In genomic region chr1:168268751-168269623, GRCm38 (mm10) we compare ENCODE assay signal across 8 mouse cellular contexts.
DNase-seq lines count a peak whose midpoint lies in the region; ATAC-seq lines count a peak whose summit lies in the region.

No protein-coding gene starts in this region.

- H3K27me3 ChIP-seq in heart, embryonic 13.5 days (replicated peaks), result no peaks in the 10 kb centered on the region
- no peaks in the 10 kb centered on the region for H3K27me3 ChIP-seq in forebrain, embryonic 14.5 days (replicated peaks; ENCODE audit: control insufficient read depth, insufficient read depth, low read length)
- H3K27me3 ChIP-seq in midbrain, embryonic 16.5 days (ENCODE audit: control insufficient read depth, insufficient read depth, low read depth, low read length), result no peaks in the 10 kb centered on the region

- no peak for DNase-seq in heart, postnatal 25 days (ENCODE audit: low spot score)
- DNase-seq in lung, postnatal 10 days, result peak; percentile 41
- DNase-seq in lung, adult 18-20 months, result no peak
- peak; percentile 77 for DNase-seq in forebrain, embryonic 14.5 days (ENCODE audit: low spot score)
- DNase-seq in embryo, embryonic 9.5 days (ENCODE audit: extremely low spot score), result no peak
- DNase-seq in left cerebral cortex, postnatal 25 days (ENCODE audit: low spot score in 2 of 2), result no peak

- ATAC-seq in heart, embryonic 13.5 days (ENCODE audit: extremely low read depth, insufficient number of reproducible peaks, low FRiP score, low TSS enrichment), result no peak
- ATAC-seq in forebrain, embryonic 14.5 days, result peak; percentile 72
- peak; percentile 47; the same call in 1 of the 2 replicates for ATAC-seq in midbrain, embryonic 16.5 days

- H3K36me3 ChIP-seq in heart, embryonic 13.5 days, result no peaks in the 10 kb centered on the region
- H3K36me3 ChIP-seq in forebrain, embryonic 14.5 days (ENCODE audit: control insufficient read depth, insufficient read depth, low read length), result no peaks in the 10 kb centered on the region
- no peaks in the 10 kb centered on the region for H3K36me3 ChIP-seq in midbrain, embryonic 16.5 days (ENCODE audit: control insufficient read depth, insufficient read depth, low read length)

- H3K9ac ChIP-seq in heart, embryonic 13.5 days, result 0 out of 2 replicates have a peak overlapping the region, but pooled peaks have one; percentile 44
- no peak overlapping the region for H3K9ac ChIP-seq in forebrain, embryonic 14.5 days (ENCODE audit: low read length)
- no peak overlapping the region for H3K9ac ChIP-seq in midbrain, embryonic 16.5 days (ENCODE audit: low read depth, low read length)

- 60% methylated on average over 12 of the region's 12 CpGs for WGBS in heart, embryonic 13.5 days
- WGBS in forebrain, embryonic 14.5 days, result 21% methylated on average over 12 of the region's 12 CpGs
- WGBS in midbrain, embryonic 16.5 days, result 65% methylated on average over 12 of the region's 12 CpGs

- H3K4me3 ChIP-seq in heart, embryonic 13.5 days, result no peak overlapping the region
- no peak overlapping the region for H3K4me3 ChIP-seq in forebrain, embryonic 14.5 days (ENCODE audit: low read depth, low read length)
- no peak overlapping the region for H3K4me3 ChIP-seq in midbrain, embryonic 16.5 days (ENCODE audit: low read depth, low read length)

- H3K4me2 ChIP-seq in heart, embryonic 13.5 days, result peak overlapping the region; percentile 36
- peak overlapping the region; percentile 21; the same call in 1 of the 2 replicates for H3K4me2 ChIP-seq in forebrain, embryonic 14.5 days (ENCODE audit: low read length)
- no peak overlapping the region for H3K4me2 ChIP-seq in midbrain, embryonic 16.5 days (ENCODE audit: low read length)

- H3K4me1 ChIP-seq in heart, embryonic 13.5 days, result peaks cover 47% of the 10 kb centered on the region
- peaks cover 33% of the 10 kb centered on the region for H3K4me1 ChIP-seq in forebrain, embryonic 14.5 days (ENCODE audit: control insufficient read depth, insufficient read depth, low read length)
- peaks cover 29% of the 10 kb centered on the region for H3K4me1 ChIP-seq in midbrain, embryonic 16.5 days (ENCODE audit: control insufficient read depth, insufficient read depth, low read length)

- H3K27ac ChIP-seq in heart, embryonic 13.5 days (replicated peaks), result peak overlapping the region; percentile 83
- no peak overlapping the region for H3K27ac ChIP-seq in forebrain, embryonic 14.5 days (ENCODE audit: low read depth, low read length)
- H3K27ac ChIP-seq in midbrain, embryonic 16.5 days (ENCODE audit: low read length), result no peak overlapping the region

- no peaks in the 10 kb centered on the region for H3K9me3 ChIP-seq in heart, embryonic 13.5 days
- no peaks in the 10 kb centered on the region for H3K9me3 ChIP-seq in forebrain, embryonic 14.5 days (replicated peaks; ENCODE audit: control insufficient read depth, low read length)
- H3K9me3 ChIP-seq in midbrain, embryonic 16.5 days (replicated peaks; ENCODE audit: control insufficient read depth, low read length, poor library complexity, severe bottlenecking), result no peaks in the 10 kb centered on the region

- intact Hi-C loops in heart, postnatal 25 days (cut with DNase I), result no loop called here
- intact Hi-C loops in left cerebral cortex, postnatal 25 days (cut with DNase I), result no loop called here

Comparison
In these comparisons a context has a peak if more than half of its experiments do, and no peak if none do; other contexts are left out.
1. DNase-seq: peak in lung, postnatal 10 days (single experiment) and forebrain, embryonic 14.5 days (single experiment); none in heart, postnatal 25 days (single experiment), lung, adult 18-20 months (0 of 2), embryo, embryonic 9.5 days (single experiment) and left cerebral cortex, postnatal 25 days (0 of 2).